ENCODE assay signal across 29 mouse cellular contexts in the genomic region with DNA sequence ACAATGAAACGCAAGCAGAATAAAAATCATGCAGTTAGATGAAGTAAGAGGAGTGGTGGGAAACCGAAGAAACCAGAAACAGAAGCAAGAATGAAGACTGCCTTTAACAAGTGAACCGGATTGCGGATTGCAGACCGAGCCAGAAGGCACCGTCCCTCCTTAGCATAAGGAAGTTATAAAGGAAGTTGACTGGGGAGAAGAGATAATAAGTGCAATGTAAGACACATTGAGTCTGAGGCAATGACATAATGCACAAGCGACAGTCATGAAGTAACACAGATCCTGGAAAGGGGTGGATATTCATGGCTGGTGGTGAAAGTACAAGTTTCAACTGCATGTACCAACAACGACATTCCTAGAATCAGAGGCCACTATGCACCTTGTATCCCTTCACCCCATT. TPM values are rescaled to one million over a fixed set of nuclear protein-coding genes. Genes with fewer than 3 reads are reported as not detected.
DNase-seq lines count a peak whose midpoint lies in the region; ATAC-seq and TF ChIP-seq lines count a peak whose summit lies in the region.
"Had no signal": no experiment of that assay in that cellular context is flagged by ENCODE, and none has a peak within 500 bp of the region (broad histone marks: within the 10 kb centered on the region; RNA-seq: fewer than 3 reads in every experiment).

No protein-coding gene starts in this region.

- H3K9me3 ChIP-seq in heart, postnatal 0 days (replicated peaks; ENCODE audit: control insufficient read depth, low read length) = no peaks in the 10 kb centered on the region
- H3K9me3 ChIP-seq: embryonic facial prominence, embryonic 13.5 days; embryonic facial prominence, embryonic 15.5 days; forebrain, embryonic 10.5 days; forebrain, embryonic 12.5 days had no signal

- no peak overlapping the region for H3K27ac ChIP-seq in heart, postnatal 0 days (ENCODE audit: low read depth)
- H3K27ac ChIP-seq: embryonic facial prominence, embryonic 13.5 days; embryonic facial prominence, embryonic 15.5 days; forebrain, embryonic 10.5 days; forebrain, embryonic 12.5 days had no signal

- no peak for TF ChIP-seq CTCF in heart, postnatal 0 days (IDR thresholded peaks at IDR 0.05; ENCODE audit: low read depth)

- no peak for TF ChIP-seq EP300 in heart, postnatal 0 days (IDR thresholded peaks at IDR 0.05; ENCODE audit: low read depth)

- H3K4me3 ChIP-seq in heart, postnatal 0 days (ENCODE audit: low read depth, low read length) = no peak overlapping the region
- H3K4me3 ChIP-seq: embryonic facial prominence, embryonic 13.5 days; embryonic facial prominence, embryonic 15.5 days; erythroblast, embryonic 14.5 days; forebrain, embryonic 10.5 days; forebrain, embryonic 12.5 days had no signal

- ATAC-seq in heart, postnatal 0 days (ENCODE audit: insufficient read depth, low read depth) = no peak
- ATAC-seq in common myeloid progenitor, adult 5-6 weeks (replicated peaks; ENCODE audit: low read depth, poor library complexity, severe bottlenecking) = peak; percentile 76
- peak; percentile 78 for ATAC-seq in megakaryocyte progenitor cell, adult 5-6 weeks (replicated peaks; ENCODE audit: poor library complexity)
- ATAC-seq: activated CD4-positive, CD25-positive, alpha-beta regulatory T cell, adult 4 months; CD4-positive, CD25-positive, alpha-beta regulatory T cell, adult 4 months; forebrain, embryonic 14.5 days; forebrain, embryonic 16.5 days; Patski had no signal

- peak; percentile 34 for DNase-seq in heart, postnatal 0 days (ENCODE audit: low spot score)
- DNase-seq in heart, postnatal 25 days (ENCODE audit: low spot score) = no peak
- peak; percentile 52 for DNase-seq in 416B (ENCODE audit: low read depth)
- no peak for DNase-seq in left cerebral cortex, postnatal 25 days (ENCODE audit: low spot score in 2 of 2)
- DNase-seq in lung, postnatal 36 days = no peak
- DNase-seq: adrenal gland, adult 8-10 months; adrenal gland, postnatal 14 days; adrenal gland, postnatal 36 days; B cell, adult 2 months; cerebellum, adult 11-12 months; cerebellum, adult 2 months; cerebellum, adult 9-10 months; cerebellum, postnatal 10 days; cerebellum, postnatal 25 days; embryo, embryonic 11 days had no signal

- intact Hi-C loops in heart, postnatal 25 days (cut with DNase I) = no loop called here
- intact Hi-C loops in left cerebral cortex, postnatal 25 days (cut with DNase I) = no loop called here

- no peaks in the 10 kb centered on the region for H3K4me1 ChIP-seq in heart, postnatal 0 days (ENCODE audit: control insufficient read depth, insufficient read depth)
- H3K4me1 ChIP-seq: embryonic facial prominence, embryonic 13.5 days; embryonic facial prominence, embryonic 15.5 days; forebrain, embryonic 10.5 days; forebrain, embryonic 12.5 days had no signal

- no peak overlapping the region for H3K9ac ChIP-seq in heart, postnatal 0 days (replicated peaks; ENCODE audit: low read depth, low read length)
- H3K9ac ChIP-seq: embryonic facial prominence, embryonic 13.5 days; embryonic facial prominence, embryonic 15.5 days; forebrain, embryonic 12.5 days had no signal

- 61% methylated on average over 8 of the region's 8 CpGs for WGBS in heart, postnatal 0 days

- H3K36me3 ChIP-seq in heart, postnatal 0 days (replicated peaks; ENCODE audit: control insufficient read depth, insufficient read depth, low read length) = no peaks in the 10 kb centered on the region
- H3K36me3 ChIP-seq: embryonic facial prominence, embryonic 13.5 days; embryonic facial prominence, embryonic 15.5 days; forebrain, embryonic 10.5 days; forebrain, embryonic 12.5 days had no signal

- no peaks in the 10 kb centered on the region for H3K27me3 ChIP-seq in heart, postnatal 0 days (ENCODE audit: control insufficient read depth, insufficient read depth, low read length)
- H3K27me3 ChIP-seq: CH12.LX; embryonic facial prominence, embryonic 13.5 days; embryonic facial prominence, embryonic 15.5 days; forebrain, embryonic 12.5 days had no signal

- no peak overlapping the region for H3K4me2 ChIP-seq in heart, postnatal 0 days (ENCODE audit: low read depth, low read length)
- H3K4me2 ChIP-seq: embryonic facial prominence, embryonic 13.5 days; embryonic facial prominence, embryonic 15.5 days; forebrain, embryonic 12.5 days had no signal

RNA-seq across cellular contexts. Expression of gene Epgn, which starts 4.2 kb away (rescaled TPM):
- total RNA-seq in heart, postnatal 0 days (2014; rRNA removed; ENCODE audit: low replicate concordance) = not detected in 2 replicates
- 0.10 and 0.12 TPM in 2 replicates for polyA plus RNA-seq in heart, postnatal 0 days (2015; fragmentation: Nextera tagmentation; extraction: Ambion mirVana)
- under 1 TPM; 0.36 to 0.44 TPM for total RNA-seq in heart, postnatal 25 days (2021)
- total RNA-seq in common myeloid progenitor, adult 5-6 weeks (2017) = not detected in 2 replicates
- 0.20 TPM in 1 of 2 replicates, not detected in the other for total RNA-seq in megakaryocyte progenitor cell, adult 5-6 weeks (2015)
- 0.29 TPM in 1 of 2 replicates, not detected in the other for total RNA-seq in megakaryocyte progenitor cell, adult 5-6 weeks (2017)
- under 1 TPM in 1 of 2 experiments, not detected in 1; 0.46 TPM for total RNA-seq in left cerebral cortex, postnatal 25 days (2021)
- total RNA-seq: adrenal gland, postnatal 14 days; adrenal gland, postnatal 36 days; CH12.LX had no signal
- polyA plus RNA-seq: activated CD4-positive, CD25-positive, alpha-beta regulatory T cell, adult 4 months; CD4-positive, CD25-positive, alpha-beta regulatory T cell, adult 4 months; erythroblast, embryonic 14.5 days; forebrain, embryonic 16.5 days; G1E had no signal

RNA-seq across cellular contexts. Expression of gene Ereg, which starts 51.3 kb away (rescaled TPM):
- 0.34 TPM in 1 of 2 replicates, not detected in the other for total RNA-seq in heart, postnatal 0 days (2014; rRNA removed; ENCODE audit: low replicate concordance)
- 0.04 and 0.10 TPM in 2 replicates for polyA plus RNA-seq in heart, postnatal 0 days (2015; fragmentation: Nextera tagmentation; extraction: Ambion mirVana)
- total RNA-seq in heart, postnatal 25 days (2021) = under 1 TPM in 1 of 2 experiments, not detected in 1; 0.06 TPM
- total RNA-seq in common myeloid progenitor, adult 5-6 weeks (2017) = not detected in 2 replicates
- not detected in 2 replicates for total RNA-seq in megakaryocyte progenitor cell, adult 5-6 weeks (2015)
- not detected in 2 replicates for total RNA-seq in megakaryocyte progenitor cell, adult 5-6 weeks (2017)
- total RNA-seq in left cerebral cortex, postnatal 25 days (2021) = not detected
- total RNA-seq: adrenal gland, postnatal 36 days; CH12.LX; G1E had no signal
- polyA plus RNA-seq: activated CD4-positive, CD25-positive, alpha-beta regulatory T cell, adult 4 months; CD4-positive, CD25-positive, alpha-beta regulatory T cell, adult 4 months; cerebellum, adult 2 months; embryonic facial prominence, embryonic 13.5 days; erythroblast, embryonic 14.5 days; forebrain, embryonic 12.5 days; forebrain, embryonic 14.5 days; forebrain, embryonic 16.5 days; G1E had no signal

Comparison
In these comparisons a context has a peak if more than half of its experiments do, and no peak if none do; other contexts are left out.
1. DNase-seq: peak in heart, postnatal 0 days (single experiment) and 416B (single experiment); none in heart, postnatal 25 days (single experiment), left cerebral cortex, postnatal 25 days (0 of 2) and lung, postnatal 36 days (single experiment).